Mouse (Mus musculus) neural tube, embryonic 15.5 days (tissue): Measurements from ENCODE around the gene 2310079G19Rik. TPM values are rescaled to one million over a fixed set of nuclear protein-coding genes. Genes with fewer than 3 reads are reported as not detected.

ENCODE experiments used
- ATAC-seq: fragments of 200-750 bp; cut with Nextera tagmentation; 2 replicates; pipeline ENCODE4 v1.8.0; 2017; ENCODE audit warnings: mild to moderate bottlenecking, moderate TSS enrichment, moderate library complexity; ENCODE audit not compliant: low FRiP score
- H3K27ac ChIP-seq: fragments of 300-500 bp; sonication (generic); replicated peaks from 2 replicates; pipeline ENCODE4 v1.5.1; 2015; ENCODE audit warnings: mild to moderate bottlenecking, inconsistent platforms
- H3K27me3 ChIP-seq: fragments of 300-500 bp; sonication (generic); replicated peaks from 2 replicates; pipeline ENCODE4 v1.6.1; 2015; ENCODE audit warnings: inconsistent platforms
- H3K36me3 ChIP-seq: fragments of 300-500 bp; sonication (generic); 2 replicates; pipeline ENCODE4 v1.6.1; 2015; ENCODE audit warnings: inconsistent platforms
- H3K4me1 ChIP-seq: fragments of 300-500 bp; sonication (generic); 2 replicates; pipeline ENCODE4 v1.6.1; 2015; ENCODE audit warnings: inconsistent platforms
- H3K4me2 ChIP-seq: fragments of 300-500 bp; sonication (generic); 2 replicates; pipeline ENCODE4 v1.6.1; 2015; ENCODE audit warnings: inconsistent platforms, mild to moderate bottlenecking, moderate library complexity
- H3K4me3 ChIP-seq: fragments of 300-500 bp; sonication (generic); replicated peaks from 2 replicates; pipeline ENCODE4 v1.5.1; 2015; ENCODE audit warnings: mild to moderate bottlenecking, inconsistent platforms
- H3K9ac ChIP-seq: fragments of 300-500 bp; sonication (generic); replicated peaks from 2 replicates; pipeline ENCODE4 v1.6.1; 2015; ENCODE audit warnings: mild to moderate bottlenecking, inconsistent platforms
- H3K9me3 ChIP-seq: fragments of 300-500 bp; sonication (generic); replicated peaks from 2 replicates; pipeline ENCODE4 v1.6.1; 2016; ENCODE audit warnings: inconsistent platforms
- WGBS: fragments of 180-500 bp; shearing (Covaris S2); methylation state at CpG from one replicate; pipeline ENCODE4 v1.1.7; 2015; ENCODE audit warnings: mixed read lengths; 5-methylcytosine and 5-hydroxymethylcytosine counted together
- polyA plus RNA-seq: library from polyadenylated mRNA; unstranded; fragments of >200 nt; fragmentation: Nextera tagmentation; extraction: Ambion mirVana; gene quantifications from 2 replicates; pipeline ENCODE4 v1.2.1, GENCODE M21; 2015

Gene 2310079G19Rik
- polyA plus RNA-seq, 1 experiment from 2014 or later = not detected

- no peak overlapping the region for H3K27ac ChIP-seq
- no peak for ATAC-seq
- WGBS = 78% methylated on average over 6 of the region's 6 CpGs
Observed at GRCm38 (mm10) chr16:88604570-88604969, 22.9 kb downstream of the 2310079G19Rik start.

GRCm38 (mm10) chr16:88602464-88602863, 25.0 kb downstream of the 2310079G19Rik start:
- H3K27ac ChIP-seq = no peak overlapping the region
- ATAC-seq = no peak
- H3K4me3 ChIP-seq = no peak overlapping the region
- H3K4me1 ChIP-seq = peaks cover 11% of the 10 kb centered on the region; the same call in 1 of the 2 replicates
- H3K27me3 ChIP-seq = no peaks in the 10 kb centered on the region
- 59% methylated on average over 1 of the region's 1 CpGs for WGBS
- H3K9me3 ChIP-seq = no peaks in the 10 kb centered on the region
- H3K9ac ChIP-seq = no peak overlapping the region
- no peaks in the 10 kb centered on the region for H3K36me3 ChIP-seq
- no peak overlapping the region for H3K4me2 ChIP-seq

More at GRCm38 (mm10) chr16:88604570-88604969, 22.9 kb downstream of the 2310079G19Rik start:
- no peaks in the 10 kb centered on the region for H3K9me3 ChIP-seq
- H3K4me3 ChIP-seq = no peak overlapping the region
- H3K9ac ChIP-seq = no peak overlapping the region
- H3K4me1 ChIP-seq = peaks cover 10% of the 10 kb centered on the region; the same call in 1 of the 2 replicates
- no peaks in the 10 kb centered on the region for H3K36me3 ChIP-seq
- H3K4me2 ChIP-seq = no peak overlapping the region
- H3K27me3 ChIP-seq = no peaks in the 10 kb centered on the region

DNA sequence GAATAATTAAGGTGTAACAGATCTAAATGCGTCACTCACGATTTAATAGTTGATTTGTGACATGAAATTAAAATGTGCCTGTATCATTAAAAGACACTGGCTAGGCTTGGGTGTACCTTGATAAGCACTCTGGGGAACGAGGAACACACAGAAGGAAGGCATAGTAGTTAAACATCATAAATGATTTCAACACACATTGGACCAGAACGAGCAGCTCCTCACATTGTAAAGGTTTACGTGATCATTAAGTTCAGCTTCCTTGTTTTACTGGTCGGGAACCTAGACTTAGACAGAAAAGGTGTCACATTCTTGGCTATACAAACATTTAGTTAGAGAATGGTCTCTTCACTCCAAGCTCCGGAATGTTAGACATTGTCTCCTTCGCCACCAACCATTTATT, 27.2 kb downstream of the 2310079G19Rik start:
- ATAC-seq = no peak
- Histone ChIP-seq H3K27ac (no peak overlapping the region), H3K36me3 (no peaks in the 10 kb centered on the region), H3K9ac (no peak overlapping the region), H3K4me1 (peaks cover 11% of the 10 kb centered on the region; the same call in 1 of the 2 replicates), H3K27me3 (no peaks in the 10 kb centered on the region), H3K4me2 (peak overlapping the region; percentile 44; the same call in 1 of the 2 replicates), H3K4me3 (no peak overlapping the region), H3K9me3 (no peaks in the 10 kb centered on the region)
- WGBS = 42% methylated on average over 8 of the region's 8 CpGs

DNA sequence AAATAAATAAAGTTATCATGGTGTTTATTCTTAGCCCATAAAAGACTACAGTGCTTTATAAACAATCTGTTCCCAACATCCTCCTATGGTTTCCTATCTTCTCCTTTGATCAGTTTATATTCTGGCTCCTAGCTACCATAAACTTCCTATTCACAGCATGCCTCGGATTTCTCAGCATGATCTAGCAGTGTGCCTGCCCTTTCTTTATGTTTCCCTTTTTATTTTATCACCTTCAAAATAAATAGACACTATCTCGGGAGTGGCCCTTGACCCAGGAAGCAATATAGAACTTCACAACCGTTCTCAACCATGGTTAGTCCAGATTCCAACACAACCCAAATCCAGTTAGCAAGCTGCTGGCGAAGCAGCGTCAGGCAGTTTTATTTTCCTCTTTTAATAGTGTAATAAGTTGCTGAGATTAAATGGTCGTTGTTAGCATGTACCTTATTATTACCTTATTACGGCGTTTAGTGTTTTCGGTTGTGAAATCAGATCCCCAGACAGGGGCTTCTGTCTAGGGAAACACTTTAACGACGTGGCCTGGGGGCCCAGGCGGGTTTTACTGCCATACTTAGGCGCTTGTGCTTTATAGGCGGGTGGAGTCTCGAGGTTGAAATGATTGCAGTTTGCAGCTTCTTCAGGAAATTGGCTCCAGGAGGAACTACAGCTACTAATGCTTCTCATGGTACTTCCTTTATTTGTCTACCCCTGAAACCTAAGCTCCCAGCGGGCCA, 27.8 kb downstream of the 2310079G19Rik start:
- peak overlapping the region; percentile 44 for H3K4me2 ChIP-seq
- 10% methylated on average over 16 of the region's 16 CpGs for WGBS
- H3K27me3 ChIP-seq = no peaks in the 10 kb centered on the region
- no peaks in the 10 kb centered on the region for H3K9me3 ChIP-seq
- no peak overlapping the region for H3K9ac ChIP-seq
- no peak overlapping the region; the same call in 1 of the 2 replicates for H3K27ac ChIP-seq
- no peak overlapping the region; the same call in 1 of the 2 replicates for H3K4me3 ChIP-seq
- H3K4me1 ChIP-seq = peaks cover 11% of the 10 kb centered on the region; the same call in 1 of the 2 replicates
- ATAC-seq = no peak; the same call in 1 of the 2 replicates
- no peaks in the 10 kb centered on the region for H3K36me3 ChIP-seq

GRCm38 (mm10) chr16:88592758-88593157, 34.7 kb downstream of the 2310079G19Rik start:
- no peak for ATAC-seq
- no peak overlapping the region for H3K4me2 ChIP-seq

DNA sequence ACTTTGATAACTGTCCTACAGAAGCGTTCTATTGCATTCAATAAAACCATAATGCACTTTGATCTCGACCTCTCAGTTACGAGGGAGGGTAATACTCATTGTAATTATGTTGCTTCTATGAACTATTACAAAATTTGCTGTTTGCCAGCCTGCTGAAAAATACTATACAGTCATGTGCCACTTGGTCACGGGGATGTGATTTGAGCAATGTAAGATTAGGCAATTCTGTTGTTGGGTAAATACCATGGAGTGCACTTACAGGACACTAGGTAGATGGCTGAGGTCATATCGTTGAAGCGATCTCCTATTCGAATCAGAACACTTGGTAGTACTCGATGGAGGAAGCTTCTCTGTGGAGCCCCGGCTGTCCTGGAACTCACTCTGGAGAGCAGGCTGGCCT, 44.1 kb downstream of the 2310079G19Rik start:
- Histone ChIP-seq H3K4me3 (no peak overlapping the region), H3K9me3 (no peaks in the 10 kb centered on the region), H3K27me3 (no peaks in the 10 kb centered on the region), H3K4me1 (no peaks in the 10 kb centered on the region), H3K9ac (no peak overlapping the region), H3K4me2 (no peak overlapping the region), H3K36me3 (no peaks in the 10 kb centered on the region), H3K27ac (no peak overlapping the region)
- ATAC-seq = no peak
- WGBS = 87% methylated on average over 9 of the region's 9 CpGs

More at GRCm38 (mm10) chr16:88592758-88593157, 34.7 kb downstream of the 2310079G19Rik start:
- no peaks in the 10 kb centered on the region for H3K27me3 ChIP-seq
- H3K27ac ChIP-seq = no peak overlapping the region
- no peak overlapping the region for H3K4me3 ChIP-seq
- H3K36me3 ChIP-seq = no peaks in the 10 kb centered on the region
- no peaks in the 10 kb centered on the region for H3K9me3 ChIP-seq
- H3K9ac ChIP-seq = no peak overlapping the region
- H3K4me1 ChIP-seq = no peaks in the 10 kb centered on the region

Other genes starting within 250 kb of the 2310079G19Rik start
- not detected in 2 replicates for gene Cldn17, start 120.7 kb downstream of the 2310079G19Rik start, polyA plus RNA-seq
- 10.3 TPM in 1 of 2 replicates, not detected in the other for gene Cldn8, start 64.5 kb downstream of the 2310079G19Rik start, polyA plus RNA-seq
- gene Krtap24-1, start 15.4 kb downstream of the 2310079G19Rik start, polyA plus RNA-seq = not detected in 2 replicates
- gene Krtap26-1, start 20.1 kb upstream of the 2310079G19Rik start, polyA plus RNA-seq = 0.15 TPM in 1 of 2 replicates, not detected in the other
- gene Krtap27-1, start 44.0 kb upstream of the 2310079G19Rik start, polyA plus RNA-seq = not detected in 2 replicates
- not detected in 2 replicates for gene 2310061N02Rik, start 80.3 kb upstream of the 2310079G19Rik start, polyA plus RNA-seq
- not detected in 2 replicates for gene Krtap13-1, start 101.2 kb upstream of the 2310079G19Rik start, polyA plus RNA-seq
- gene Krtap13, start 124.0 kb upstream of the 2310079G19Rik start, polyA plus RNA-seq = not detected in 2 replicates
- gene 2310034C09Rik, start 131.2 kb upstream of the 2310079G19Rik start, polyA plus RNA-seq = not detected in 2 replicates
- not detected in 2 replicates for gene 2310057N15Rik, start 146.5 kb upstream of the 2310079G19Rik start, polyA plus RNA-seq
- not detected in 2 replicates for gene Gm5965, start 150.2 kb upstream of the 2310079G19Rik start, polyA plus RNA-seq
- gene Gm20741, start 184.6 kb upstream of the 2310079G19Rik start, polyA plus RNA-seq = not detected in 2 replicates
- not detected in 2 replicates for gene Krtap15, start 192.5 kb upstream of the 2310079G19Rik start, polyA plus RNA-seq
- gene Krtap14, start 198.5 kb upstream of the 2310079G19Rik start, polyA plus RNA-seq = not detected in 2 replicates
- gene Krtap19-1, start 241.7 kb upstream of the 2310079G19Rik start, polyA plus RNA-seq = not detected in 2 replicates
- not detected in 2 replicates for gene Krtap19-2, start 246.6 kb upstream of the 2310079G19Rik start, polyA plus RNA-seq